Comparison of ENCODE assay signal across 11 mouse cellular contexts in genomic region chr8:12278663-12279312, GRCm38 (mm10). TPM values are rescaled to one million over a fixed set of nuclear protein-coding genes. Genes with fewer than 3 reads are reported as not detected.
DNase-seq lines count a peak whose midpoint lies in the region; ATAC-seq and TF ChIP-seq lines count a peak whose summit lies in the region.
"Had no signal": no experiment of that assay in that cellular context is flagged by ENCODE, and none has a peak within 500 bp of the region (broad histone marks: within the 10 kb centered on the region; RNA-seq: fewer than 3 reads in every experiment).

Gene A230072I06Rik (plus strand): TSS chr8:12278819.

- H3K27me3 ChIP-seq in intestine, embryonic 15.5 days (replicated peaks), result no peaks in the 10 kb centered on the region
- H3K27me3 ChIP-seq in intestine, postnatal 0 days (replicated peaks; ENCODE audit: control insufficient read depth, insufficient read depth, low read length), result no peaks in the 10 kb centered on the region

- no peak within 1 kb of the TSS for H3K4me3 ChIP-seq in intestine, embryonic 15.5 days (replicated peaks)
- no peak within 1 kb of the TSS for H3K4me3 ChIP-seq in intestine, postnatal 0 days (ENCODE audit: low read depth, low read length)

- no peaks in the 10 kb centered on the region for H3K36me3 ChIP-seq in intestine, embryonic 15.5 days
- no peaks in the 10 kb centered on the region for H3K36me3 ChIP-seq in intestine, postnatal 0 days (ENCODE audit: control insufficient read depth, insufficient read depth)

- peaks cover 7% of the 10 kb centered on the region; the same call in 1 of the 2 replicates for H3K4me1 ChIP-seq in intestine, embryonic 15.5 days (replicated peaks)
- H3K4me1 ChIP-seq in intestine, postnatal 0 days (replicated peaks; ENCODE audit: control insufficient read depth, insufficient read depth, low read length), result no peaks in the 10 kb centered on the region

- no peak for ATAC-seq in intestine, embryonic 15.5 days
- ATAC-seq in intestine, postnatal 0 days, result no peak
- no peak for ATAC-seq in erythroid progenitor cell, adult 5-6 weeks (replicated peaks; ENCODE audit: low FRiP score, poor library complexity, severe bottlenecking)
- ATAC-seq: Patski had no signal

- no peak within 1 kb of the TSS for H3K4me2 ChIP-seq in intestine, embryonic 15.5 days (replicated peaks)
- no peak within 1 kb of the TSS for H3K4me2 ChIP-seq in intestine, postnatal 0 days (replicated peaks; ENCODE audit: low read depth)

- H3K9me3 ChIP-seq in intestine, embryonic 15.5 days, result no peaks in the 10 kb centered on the region
- H3K9me3 ChIP-seq in intestine, postnatal 0 days (ENCODE audit: control insufficient read depth), result no peaks in the 10 kb centered on the region

- 58% methylated on average over 12 of the region's 12 CpGs for WGBS in intestine, embryonic 15.5 days
- 65% methylated on average over 12 of the region's 12 CpGs for WGBS in intestine, postnatal 0 days

- DNase-seq in adrenal gland, adult 2 months, result peak; percentile 6
- DNase-seq in adrenal gland, postnatal 25 days, result no peak
- DNase-seq in adipocyte (ENCODE audit: low spot score), result peak; percentile 6
- peak; percentile 16 to 30 for DNase-seq in layer of hippocampus, postnatal 10 days (ENCODE audit: low spot score in 2 of 2)
- no peak for DNase-seq in thymus, postnatal 25 days

- H3K27ac ChIP-seq in intestine, embryonic 15.5 days, result 0 out of 2 replicates have a peak within 1 kb of the TSS, but pooled peaks have one; percentile 44
- no peak within 1 kb of the TSS for H3K27ac ChIP-seq in intestine, postnatal 0 days (ENCODE audit: low read depth, low read length)
- H3K27ac ChIP-seq: macrophage had no signal

- no peak within 1 kb of the TSS for H3K9ac ChIP-seq in intestine, embryonic 15.5 days
- no peak within 1 kb of the TSS for H3K9ac ChIP-seq in intestine, postnatal 0 days (ENCODE audit: low read depth, low read length)

- no peak for TF ChIP-seq CTCF in intestine, postnatal 0 days (IDR thresholded peaks at IDR 0.05; ENCODE audit: low read depth)

RNA-seq across cellular contexts. Expression of gene A230072I06Rik, which starts in this region (rescaled TPM):
- total RNA-seq in adrenal gland, adult 2 months (2021), result not detected
- polyA plus RNA-seq in adrenal gland, adult 2 months (2012; rRNA removed), result not detected in 2 replicates
- total RNA-seq in adrenal gland, postnatal 25 days (2021), result not detected in 2 replicates
- not detected in 2 replicates for polyA plus RNA-seq in intestine, embryonic 15.5 days (2015; fragmentation: Nextera tagmentation; extraction: Ambion mirVana)
- polyA plus RNA-seq in intestine, postnatal 0 days (2015; fragmentation: Nextera tagmentation; extraction: Ambion mirVana), result not detected in 2 replicates
- total RNA-seq in layer of hippocampus, postnatal 10 days (2021), result under 1 TPM in 1 of 2 experiments, not detected in 1; 0.25 TPM
- not detected in 2 replicates for total RNA-seq in erythroid progenitor cell, adult 5-6 weeks (2015; ENCODE audit: low replicate concordance)
- total RNA-seq in erythroid progenitor cell, adult 5-6 weeks (2017; ENCODE audit: low replicate concordance), result not detected in 2 replicates
- polyA plus RNA-seq: kidney, embryonic 14.5 days; macrophage; Patski had no signal

Comparison
In these comparisons a context has a peak if more than half of its experiments do, and no peak if none do; other contexts are left out.
1. Peak in DNase-seq in adrenal gland, adult 2 months; RNA of the gene not detected or under 1 TPM.
2. Peak in DNase-seq in layer of hippocampus, postnatal 10 days; RNA of the gene not detected or under 1 TPM.